Mouse (Mus musculus) colon, adult 2 months (tissue): ENCODE results near the gene Casc3. TPM values are rescaled to one million over a fixed set of nuclear protein-coding genes. Genes with fewer than 3 reads are reported as not detected.

Experiments used
- polyA plus RNA-seq: library from polyadenylated mRNA; depleted of rRNA; stranded (reverse); fragments of >200 nt; gene quantifications from 2 replicates; pipeline ENCODE4 v1.2.3, GENCODE M21; 2012; rRNA removed

The Casc3 gene
- polyA plus RNA-seq: 29.8 and 31.0 TPM in 2 replicates

DNA sequence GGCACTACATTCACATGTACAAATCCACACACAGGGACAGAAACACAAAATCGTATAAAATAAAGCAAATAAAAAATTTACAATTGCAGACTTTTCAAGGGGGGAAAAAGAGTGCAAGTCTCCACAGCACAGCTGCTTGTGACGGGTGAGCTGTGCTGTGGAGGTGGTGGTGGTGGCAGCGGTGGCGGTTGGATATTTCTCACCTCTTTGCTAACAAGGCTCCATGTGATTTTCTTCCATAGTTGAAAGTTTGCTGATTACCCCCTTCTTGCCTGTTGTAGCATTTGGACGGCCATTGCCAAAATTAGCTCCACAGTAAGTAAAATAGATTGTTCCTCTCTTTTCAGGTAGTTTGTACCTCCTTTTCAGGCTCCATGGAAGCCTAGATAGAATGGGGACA lies at the start of gene Casc3:
Gene Casc3, plus strand, starts transcription at position 301 of the 400 bp plus-strand sequence.

DNA sequence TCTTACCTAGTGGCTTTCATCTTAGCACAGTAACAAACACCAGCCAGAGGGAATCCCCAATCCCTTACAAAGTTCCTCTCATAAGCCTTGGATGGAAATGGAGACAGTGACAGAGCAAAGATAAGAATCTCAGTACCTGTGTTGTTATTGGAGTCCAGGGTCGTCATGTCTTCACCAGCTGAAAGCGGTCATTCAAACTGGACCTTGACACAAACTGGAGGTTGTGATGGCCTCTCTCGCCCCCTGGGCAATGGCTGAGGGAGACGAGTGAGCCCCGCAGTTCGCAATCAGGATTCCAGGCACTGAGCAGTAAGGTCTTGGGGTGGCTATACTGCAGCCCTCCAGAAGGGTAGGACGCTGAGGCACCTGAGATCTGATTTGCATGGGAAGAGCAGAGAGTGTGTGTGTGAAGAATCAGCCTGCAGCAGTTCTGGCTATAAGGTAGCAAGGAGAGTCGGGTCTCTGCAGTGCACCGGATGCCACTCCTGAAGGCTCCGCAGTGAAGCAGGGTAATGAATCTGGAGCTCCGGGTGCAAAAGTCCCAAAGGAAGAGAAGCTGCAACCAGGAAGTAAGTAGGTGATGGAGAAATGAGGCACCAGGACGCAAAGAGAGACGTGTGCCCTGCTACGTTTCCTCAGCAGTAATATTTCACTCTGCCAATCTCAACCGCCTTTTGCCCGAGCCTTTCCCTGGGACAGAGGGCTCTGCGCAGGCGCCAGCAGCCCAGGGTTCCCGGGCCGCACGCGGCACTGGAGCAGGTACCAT lies 29.9 kb upstream of the Casc3 start, which contains the start of gene Nr1d1:
Gene Nr1d1, minus strand, starts transcription at position 752 of the 766 bp plus-strand sequence.

DNA sequence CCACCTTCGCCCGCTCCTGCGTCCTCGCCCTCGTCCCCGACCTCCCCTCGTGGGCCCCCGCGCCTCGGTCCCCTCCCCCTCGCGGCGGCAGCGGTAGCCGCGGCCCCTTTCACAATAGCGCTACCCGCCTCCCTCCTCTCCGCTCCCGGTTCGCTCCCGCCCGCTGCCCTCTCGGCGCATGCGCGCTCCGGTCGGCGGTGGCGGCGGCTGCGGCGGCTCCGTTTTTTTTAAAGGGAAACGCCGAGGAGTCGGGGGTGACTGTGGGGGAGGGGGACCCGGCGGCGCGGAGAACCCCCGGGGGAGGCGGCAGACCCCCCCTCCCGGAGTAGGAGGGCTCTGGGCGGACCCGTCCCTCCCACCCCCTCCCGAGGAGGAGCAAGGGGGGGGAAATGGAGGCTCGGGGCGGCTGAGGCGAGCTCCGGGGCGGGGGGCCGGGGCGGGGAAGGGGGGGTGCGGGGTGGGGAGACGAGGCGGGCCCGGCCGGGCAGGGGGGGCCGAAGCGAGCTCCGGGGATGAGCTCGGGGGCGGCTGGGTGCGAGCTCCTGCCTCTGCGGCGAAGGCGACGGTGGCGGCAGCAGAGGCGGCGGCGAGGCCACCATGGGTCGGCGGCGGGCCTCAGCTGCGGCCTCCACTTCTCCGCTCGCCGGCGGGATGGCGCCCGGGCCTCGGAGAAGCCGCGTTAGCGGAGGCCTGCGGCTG lies 9.5 kb upstream of the Casc3 start, which contains the start of gene Msl1:
Gene Msl1, plus strand, starts transcription at position 502 of the 699 bp plus-strand sequence.

DNA sequence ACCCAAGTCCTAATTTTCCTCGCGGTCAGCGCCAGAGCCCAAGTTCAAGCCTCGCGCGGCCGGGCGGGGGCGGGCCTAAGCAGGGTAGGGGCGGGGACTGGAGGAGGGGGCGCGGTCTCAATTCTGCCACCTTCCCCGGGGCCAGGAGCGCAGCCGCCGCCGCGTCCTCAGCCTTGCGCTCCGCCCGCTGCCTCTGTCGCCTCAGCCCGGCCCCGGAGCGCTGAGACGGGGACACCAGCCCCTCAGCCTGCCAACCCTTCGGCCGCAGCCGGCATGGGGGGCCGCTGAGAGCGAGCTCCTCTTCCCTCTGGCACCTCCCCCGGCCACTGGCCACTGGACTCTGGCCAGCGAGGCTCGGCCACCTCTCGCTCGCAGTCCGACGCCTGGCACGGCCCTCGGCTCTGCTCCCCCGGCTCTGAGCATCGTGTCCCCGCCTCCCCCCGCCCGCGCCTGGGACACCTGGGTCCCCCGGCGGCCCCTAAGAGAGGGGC lies 32.0 kb downstream of the Casc3 start, which contains the start of gene Rapgefl1:
Gene Rapgefl1, plus strand, starts transcription at position 135 of the 491 bp plus-strand sequence.

DNA sequence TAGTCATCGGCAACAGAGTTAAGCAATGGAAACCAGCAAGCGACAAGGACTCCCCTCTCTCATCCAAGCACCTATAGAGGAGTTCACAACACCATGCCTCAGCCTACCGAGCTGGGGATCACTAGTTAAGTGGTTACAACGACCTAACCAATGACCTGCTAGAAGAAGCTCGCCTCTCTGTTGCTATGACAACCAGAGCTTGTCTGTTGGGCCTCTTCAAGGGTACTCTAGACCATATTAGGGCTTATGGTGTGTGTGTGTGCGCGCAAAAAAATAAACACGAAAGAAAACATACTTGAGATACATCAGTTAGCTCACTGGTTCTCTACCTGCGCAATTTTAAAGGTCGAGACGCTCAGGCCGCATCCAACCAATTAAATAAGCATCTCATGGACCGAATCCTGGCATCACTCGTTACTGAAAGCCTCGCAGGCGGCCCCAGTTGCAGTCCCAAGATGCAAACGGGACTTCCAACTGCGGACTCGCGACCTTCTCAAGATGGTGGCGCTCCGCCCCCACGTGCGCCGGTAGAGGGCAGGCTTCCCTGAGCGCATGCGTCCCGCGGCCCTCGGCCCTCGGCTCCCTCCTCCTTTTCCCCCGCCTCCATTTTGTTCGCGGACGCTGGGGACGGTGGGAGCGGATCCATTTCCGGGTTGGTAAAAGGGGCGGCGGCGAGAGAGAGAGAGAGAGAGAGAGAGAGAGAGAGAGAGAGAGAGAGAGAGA lies 58.5 kb downstream of the Casc3 start, which contains the start of gene Wipf2:
Gene Wipf2, plus strand, starts transcription at position 611 of the 723 bp plus-strand sequence.

Other genes with a start within 250 kb of the Casc3 start
- 45.6 and 52.7 TPM in 2 replicates for gene Ormdl3, start 217.5 kb upstream of the Casc3 start, polyA plus RNA-seq
- not detected in 2 replicates for gene Lrrc3c, start 206.6 kb upstream of the Casc3 start, polyA plus RNA-seq
- not detected in 2 replicates for gene Gm12355, start 179.2 kb upstream of the Casc3 start, polyA plus RNA-seq
- not detected in 2 replicates for gene Gsdma3, start 178.5 kb upstream of the Casc3 start, polyA plus RNA-seq
- gene Gsdma2, start 158.1 kb upstream of the Casc3 start, polyA plus RNA-seq: not detected in 2 replicates
- 0.69 and 0.73 TPM in 2 replicates for gene Gsdma, start 140.6 kb upstream of the Casc3 start, polyA plus RNA-seq
- 141 and 155 TPM in 2 replicates for gene Psmd3, start 122.4 kb upstream of the Casc3 start, polyA plus RNA-seq
- gene Csf3, start 103.6 kb upstream of the Casc3 start, polyA plus RNA-seq: 0.15 TPM in 1 of 2 replicates, not detected in the other
- gene Med24, start 75.5 kb upstream of the Casc3 start, polyA plus RNA-seq: 55.2 and 59.0 TPM in 2 replicates
- 92.5 and 95.9 TPM in 2 replicates for gene Thra, start 64.3 kb upstream of the Casc3 start, polyA plus RNA-seq
- gene Nr1d1, start 29.6 kb upstream of the Casc3 start, polyA plus RNA-seq: 109 and 137 TPM in 2 replicates
- 41.3 and 41.4 TPM in 2 replicates for gene Msl1, start 9.4 kb upstream of the Casc3 start, polyA plus RNA-seq
- 101 and 113 TPM in 2 replicates for gene Rapgefl1, start 31.9 kb downstream of the Casc3 start, polyA plus RNA-seq
- 13.4 and 17.6 TPM in 2 replicates for gene Wipf2, start 58.7 kb downstream of the Casc3 start, polyA plus RNA-seq
- 0.47 and 0.62 TPM in 2 replicates for gene Cdc6, start 102.9 kb downstream of the Casc3 start, polyA plus RNA-seq
- gene Rara, start 122.9 kb downstream of the Casc3 start, polyA plus RNA-seq: 29.3 and 34.7 TPM in 2 replicates
- gene Gjd3, start 178.1 kb downstream of the Casc3 start, polyA plus RNA-seq: 3.7 and 5.6 TPM in 2 replicates
- gene Top2a, start 219.3 kb downstream of the Casc3 start, polyA plus RNA-seq: 4.7 and 5.1 TPM in 2 replicates
- gene Igfbp4, start 236.3 kb downstream of the Casc3 start, polyA plus RNA-seq: 226 and 235 TPM in 2 replicates